Mouse (Mus musculus): ENCODE data around the gene Stxbp5l. TPM values are rescaled to one million over a fixed set of nuclear protein-coding genes. Genes with fewer than 3 reads are reported as not detected.
A peak's percentile ranks its signal among the peaks of the same experiment; 100 is the strongest.

The Stxbp5l gene
- polyA plus RNA-seq, 1 experiment from 2014 or later: 0.24 TPM

GRCm38 (mm10) chr16:37404922-37405321 is 20.2 kb upstream of the Stxbp5l start:
- WGBS: 59% methylated on average over 1 of the region's 1 CpGs
- no peak overlapping the region for H3K4me3 ChIP-seq (ENCODE audit: low read depth, low read length)
- H3K9me3 ChIP-seq (ENCODE audit: low read depth, low read length): no peaks in the 10 kb centered on the region

DNA sequence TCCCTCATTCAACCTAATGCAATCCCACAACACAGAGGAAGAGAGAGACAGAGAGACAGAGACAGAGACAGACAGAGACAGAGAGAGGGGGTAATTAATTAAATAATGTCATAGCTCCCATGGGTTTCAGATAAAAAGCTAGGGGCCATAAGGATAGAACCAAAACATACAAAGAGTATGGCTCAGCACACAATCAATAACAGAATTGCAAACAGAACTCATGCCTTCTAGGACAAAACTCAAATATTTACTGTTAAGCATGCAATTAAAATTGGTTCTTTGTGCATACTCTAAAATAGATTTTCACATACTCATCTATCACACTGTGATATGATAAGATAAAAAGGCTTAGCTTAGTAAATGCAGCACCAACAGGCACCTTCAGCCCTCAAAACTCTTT is 5.2 kb upstream of the Stxbp5l start:
- H3K27me3 ChIP-seq (ENCODE audit: insufficient read depth, low read length): no peaks in the 10 kb centered on the region
- H3K4me3 ChIP-seq (ENCODE audit: low read depth, low read length): no peak overlapping the region
- TF ChIP-seq CTCF (IDR thresholded peaks at IDR 0.05; ENCODE audit: low read depth): no peak
- H3K4me2 ChIP-seq: no peak overlapping the region
- no peak overlapping the region for H3K27ac ChIP-seq (ENCODE audit: low read depth)
- no peaks in the 10 kb centered on the region for H3K36me3 ChIP-seq (ENCODE audit: insufficient read depth)
- H3K9me3 ChIP-seq (ENCODE audit: low read depth, low read length): no peaks in the 10 kb centered on the region
- DNase-seq (no peak), ATAC-seq (ENCODE audit: insufficient read depth) (no peak)
- H3K9ac ChIP-seq: no peak overlapping the region
- H3K4me1 ChIP-seq (ENCODE audit: insufficient read depth): no peaks in the 10 kb centered on the region

More at GRCm38 (mm10) chr16:37404922-37405321, 20.2 kb upstream of the Stxbp5l start:
- H3K27ac ChIP-seq (ENCODE audit: low read depth): no peak overlapping the region
- TF ChIP-seq CTCF (IDR thresholded peaks at IDR 0.05; ENCODE audit: low read depth): no peak
- no peaks in the 10 kb centered on the region for H3K36me3 ChIP-seq (ENCODE audit: insufficient read depth)
- no peak overlapping the region for H3K9ac ChIP-seq
- no peak overlapping the region for H3K4me2 ChIP-seq
- ATAC-seq (ENCODE audit: insufficient read depth): no peak
- DNase-seq: no peak
- H3K27me3 ChIP-seq (ENCODE audit: insufficient read depth, low read length): no peaks in the 10 kb centered on the region
- H3K4me1 ChIP-seq (ENCODE audit: insufficient read depth): no peaks in the 10 kb centered on the region

GRCm38 (mm10) chr16:37389201-37389905 is 4.6 kb upstream of the Stxbp5l start:
- Histone ChIP-seq H3K9me3 (ENCODE audit: low read depth, low read length) (no peaks in the 10 kb centered on the region), H3K4me3 (ENCODE audit: low read depth, low read length) (no peak overlapping the region), H3K9ac (no peak overlapping the region), H3K27ac (ENCODE audit: low read depth) (no peak overlapping the region), H3K27me3 (ENCODE audit: insufficient read depth, low read length) (no peaks in the 10 kb centered on the region), H3K4me1 (ENCODE audit: insufficient read depth) (0 out of 2 replicates have a peak, but pooled peaks cover under 1% of the 10 kb centered on the region), H3K4me2 (no peak overlapping the region), H3K36me3 (ENCODE audit: insufficient read depth) (no peaks in the 10 kb centered on the region)
- no peak for TF ChIP-seq CTCF (IDR thresholded peaks at IDR 0.05; ENCODE audit: low read depth)
- ATAC-seq (ENCODE audit: insufficient read depth) (no peak), DNase-seq (no peak)
- 43% methylated on average over 4 of the region's 4 CpGs for WGBS

DNA sequence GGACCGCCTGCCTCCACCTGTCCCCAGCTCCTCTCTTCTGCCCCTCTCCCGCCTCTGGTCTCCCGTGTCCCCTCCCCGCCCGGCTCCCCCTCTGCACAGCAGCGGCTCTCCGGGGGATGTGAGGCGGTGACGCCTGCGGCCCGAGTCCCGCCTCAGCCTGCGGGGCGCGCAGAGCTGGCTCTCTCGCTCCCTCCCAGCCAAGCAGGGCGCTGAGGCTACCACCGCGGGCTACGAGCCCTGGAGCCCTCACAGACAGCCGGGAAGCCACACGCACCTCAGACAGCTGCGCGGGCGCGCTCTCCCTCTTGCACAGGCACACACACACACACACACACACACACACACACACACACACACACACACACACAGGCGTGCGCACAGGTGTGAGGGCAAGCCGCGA is 393 bp downstream of the Stxbp5l start:
- peaks cover 11% of the 10 kb centered on the region; the same call in 1 of the 2 replicates for H3K27me3 ChIP-seq (ENCODE audit: insufficient read depth, low read length)
- peak; percentile 37 for DNase-seq
- TF ChIP-seq CTCF (IDR thresholded peaks at IDR 0.05; ENCODE audit: low read depth): no peak
- H3K4me1 ChIP-seq (ENCODE audit: insufficient read depth): peaks cover 4% of the 10 kb centered on the region; the same call in 1 of the 2 replicates
- peak overlapping the region; percentile 95 for H3K4me2 ChIP-seq
- peak overlapping the region; percentile 47 for H3K4me3 ChIP-seq (ENCODE audit: low read depth, low read length)
- H3K9ac ChIP-seq: no peak overlapping the region
- under 1% methylated on average over 26 of the region's 30 CpGs for WGBS
- H3K9me3 ChIP-seq (ENCODE audit: low read depth, low read length): no peaks in the 10 kb centered on the region
- H3K27ac ChIP-seq (ENCODE audit: low read depth): no peak overlapping the region
- ATAC-seq (ENCODE audit: insufficient read depth): peak; percentile 80; the same call in 1 of the 2 replicates
- no peaks in the 10 kb centered on the region for H3K36me3 ChIP-seq (ENCODE audit: insufficient read depth)

DNA sequence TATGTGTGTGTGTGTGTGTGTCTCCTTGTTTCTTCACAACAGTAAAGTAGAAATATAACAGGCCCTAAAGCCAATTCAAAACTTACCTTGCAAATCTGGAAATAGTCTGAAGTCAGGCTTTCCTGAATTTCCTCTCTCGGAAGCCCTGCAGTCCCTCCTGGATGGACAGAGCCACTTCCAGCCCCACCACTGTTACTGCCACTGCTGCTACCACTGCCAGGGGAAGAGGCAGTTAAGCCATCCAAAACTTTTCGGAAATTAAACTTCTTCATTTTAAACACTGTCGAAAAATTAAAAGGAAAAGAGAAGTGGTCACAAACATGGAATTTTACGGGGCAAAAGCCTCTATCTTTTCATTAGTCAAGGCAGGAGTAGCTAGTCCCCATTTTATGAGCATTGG is 1.3 kb downstream of the Stxbp5l start:
- Histone ChIP-seq H3K9ac (no peak overlapping the region), H3K36me3 (ENCODE audit: insufficient read depth) (no peaks in the 10 kb centered on the region), H3K4me2 (no peak overlapping the region), H3K9me3 (ENCODE audit: low read depth, low read length) (no peaks in the 10 kb centered on the region), H3K4me1 (ENCODE audit: insufficient read depth) (peaks cover 4% of the 10 kb centered on the region; the same call in 1 of the 2 replicates), H3K27ac (ENCODE audit: low read depth) (no peak overlapping the region), H3K4me3 (ENCODE audit: low read depth, low read length) (no peak overlapping the region), H3K27me3 (ENCODE audit: insufficient read depth, low read length) (peaks cover 11% of the 10 kb centered on the region; the same call in 1 of the 2 replicates)
- WGBS: 44% methylated on average over 4 of the region's 4 CpGs
- DNase-seq (no peak), ATAC-seq (ENCODE audit: insufficient read depth) (no peak)
- no peak for TF ChIP-seq CTCF (IDR thresholded peaks at IDR 0.05; ENCODE audit: low read depth)

DNA sequence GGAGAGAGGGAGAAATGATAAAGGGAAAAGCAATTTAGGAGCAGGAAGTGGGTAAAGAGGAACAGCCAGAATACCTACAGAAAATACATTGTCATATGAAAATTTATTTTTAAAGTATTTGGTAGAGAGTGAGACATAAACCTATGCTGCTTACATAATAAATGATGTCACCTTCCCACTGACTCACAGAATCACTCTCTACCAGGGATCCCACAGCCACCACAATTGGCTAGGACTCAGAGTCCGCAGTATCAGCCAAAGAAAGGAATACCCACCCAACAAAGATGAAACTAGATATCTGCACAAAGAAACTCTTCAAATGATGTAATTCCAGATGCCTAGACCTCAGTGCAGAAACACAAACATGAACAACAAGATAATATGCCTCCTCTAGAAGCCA is 12.0 kb downstream of the Stxbp5l start:
- H3K9ac ChIP-seq: no peak overlapping the region
- H3K4me2 ChIP-seq: no peak overlapping the region
- no peak for TF ChIP-seq CTCF (IDR thresholded peaks at IDR 0.05; ENCODE audit: low read depth)
- no peaks in the 10 kb centered on the region for H3K4me1 ChIP-seq (ENCODE audit: insufficient read depth)
- DNase-seq: no peak
- 69% methylated on average over 1 of the region's 1 CpGs for WGBS
- H3K27ac ChIP-seq (ENCODE audit: low read depth): no peak overlapping the region
- H3K9me3 ChIP-seq (ENCODE audit: low read depth, low read length): no peaks in the 10 kb centered on the region
- no peaks in the 10 kb centered on the region for H3K27me3 ChIP-seq (ENCODE audit: insufficient read depth, low read length)
- H3K4me3 ChIP-seq (ENCODE audit: low read depth, low read length): no peak overlapping the region
- H3K36me3 ChIP-seq (ENCODE audit: insufficient read depth): no peaks in the 10 kb centered on the region
- ATAC-seq (ENCODE audit: insufficient read depth): no peak

GRCm38 (mm10) chr16:37367426-37367825 is 17.3 kb downstream of the Stxbp5l start:
- no peaks in the 10 kb centered on the region for H3K27me3 ChIP-seq (ENCODE audit: insufficient read depth, low read length)
- H3K4me3 ChIP-seq (ENCODE audit: low read depth, low read length): no peak overlapping the region
- H3K36me3 ChIP-seq (ENCODE audit: insufficient read depth): no peaks in the 10 kb centered on the region
- no peak overlapping the region for H3K4me2 ChIP-seq
- ATAC-seq (ENCODE audit: insufficient read depth) (no peak), DNase-seq (no peak)
- H3K9ac ChIP-seq: no peak overlapping the region
- TF ChIP-seq CTCF (IDR thresholded peaks at IDR 0.05; ENCODE audit: low read depth): no peak
- no peaks in the 10 kb centered on the region for H3K4me1 ChIP-seq (ENCODE audit: insufficient read depth)
- H3K9me3 ChIP-seq (ENCODE audit: low read depth, low read length): no peaks in the 10 kb centered on the region
- WGBS: 79% methylated on average over 4 of the region's 4 CpGs
- no peak overlapping the region for H3K27ac ChIP-seq (ENCODE audit: low read depth)

Measured in lung, embryonic 14.5 days (tissue).